Mouse (Mus musculus) bone marrow macrophage, adult 2 months (primary cell): Measurements from ENCODE around the gene Gm49394.

ENCODE experiments used
- CTCF ChIP-seq: IDR thresholded peaks from 2 replicates; pipeline ENCODE4 v1.5.1; 2012; ENCODE audit warnings: low read depth, mild to moderate bottlenecking, low read length, moderate library complexity
- POLR2A ChIP-seq: IDR thresholded peaks from 2 replicates; pipeline ENCODE4 v1.6.1; 2012; ENCODE audit warnings: mild to moderate bottlenecking, low read depth, low read length, borderline replicate concordance

DNA sequence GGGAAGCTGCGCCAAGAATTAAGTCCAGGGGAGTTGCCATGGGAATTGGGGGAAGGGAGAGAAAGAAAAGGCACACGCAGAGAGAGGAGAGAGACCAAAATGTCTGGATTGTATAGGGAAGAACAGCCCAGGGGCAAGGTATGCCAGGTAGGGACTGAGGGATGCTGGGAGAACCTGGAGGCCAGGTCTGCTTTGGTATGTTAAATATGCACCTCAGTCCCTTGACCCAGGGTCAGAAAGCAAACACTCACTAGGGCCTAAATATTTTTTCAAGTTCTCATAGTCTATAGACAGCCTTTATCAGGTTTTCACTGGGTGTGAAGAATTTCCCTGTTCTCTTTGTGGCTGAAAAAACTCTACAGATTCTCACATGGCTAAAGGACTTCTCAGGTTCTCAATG is 37.1 kb upstream of the Gm49394 start:
- TF ChIP-seq POLR2A (no peak), CTCF (no peak)
